Mouse (Mus musculus): ENCODE measurements around the gene Tubgcp6. TPM values are rescaled to one million over a fixed set of nuclear protein-coding genes. Genes with fewer than 3 reads are reported as not detected.

Tubgcp6 gene
- polyA plus RNA-seq, 1 experiment from 2014 or later, result 16.0 TPM

DNA sequence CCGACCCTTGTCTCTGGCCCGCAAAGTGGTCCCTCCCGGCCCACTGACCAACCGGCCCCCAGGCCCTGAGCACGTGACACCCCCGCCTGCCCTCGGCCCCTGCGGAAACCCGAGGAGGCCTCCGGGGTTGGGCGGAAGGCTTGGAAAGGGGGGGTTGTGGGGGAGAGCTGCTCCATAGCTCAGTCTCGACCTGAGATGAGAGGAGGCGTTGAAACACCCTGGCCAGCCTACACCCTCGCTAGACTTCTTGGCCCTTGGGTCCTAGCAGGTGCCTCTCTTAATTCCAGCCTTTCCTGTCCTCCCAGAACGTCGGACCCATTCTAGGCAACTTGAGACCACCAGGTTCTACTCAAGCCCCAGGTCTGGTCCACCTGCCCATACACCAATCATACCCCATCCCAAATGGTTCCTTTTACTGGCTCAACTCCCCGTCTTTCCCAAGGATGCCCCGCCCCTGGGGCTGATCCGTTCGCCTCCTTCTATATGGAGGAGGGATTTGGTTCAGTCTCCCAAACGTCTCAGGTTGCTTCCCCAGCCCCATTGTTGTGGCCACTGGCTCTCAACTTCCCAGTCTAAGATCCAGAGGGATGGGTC, 17.8 kb upstream of the Tubgcp6 start, which contains the start of gene Mapk12:
Gene Mapk12 (minus strand): TSS at position 45 of the 594 bp plus-strand sequence.
- Histone ChIP-seq H3K9ac (peak within 1 kb of the TSS; percentile 56), H3K9me3 (replicated peaks) (no peaks in the 10 kb centered on the region), H3K4me1 (peaks cover 42% of the 10 kb centered on the region), H3K4me3 (replicated peaks) (peak within 1 kb of the TSS; percentile 61), H3K27me3 (peaks cover 56% of the 10 kb centered on the region), H3K36me3 (0 out of 2 replicates have a peak, but pooled peaks cover 4% of the 10 kb centered on the region), H3K27ac (peak within 1 kb of the TSS; percentile 75), H3K4me2 (peak within 1 kb of the TSS; percentile 97)
- under 1% methylated on average over 21 of the region's 21 CpGs for WGBS
- peak; percentile 82 for ATAC-seq (replicated peaks; ENCODE audit: low FRiP score)

DNA sequence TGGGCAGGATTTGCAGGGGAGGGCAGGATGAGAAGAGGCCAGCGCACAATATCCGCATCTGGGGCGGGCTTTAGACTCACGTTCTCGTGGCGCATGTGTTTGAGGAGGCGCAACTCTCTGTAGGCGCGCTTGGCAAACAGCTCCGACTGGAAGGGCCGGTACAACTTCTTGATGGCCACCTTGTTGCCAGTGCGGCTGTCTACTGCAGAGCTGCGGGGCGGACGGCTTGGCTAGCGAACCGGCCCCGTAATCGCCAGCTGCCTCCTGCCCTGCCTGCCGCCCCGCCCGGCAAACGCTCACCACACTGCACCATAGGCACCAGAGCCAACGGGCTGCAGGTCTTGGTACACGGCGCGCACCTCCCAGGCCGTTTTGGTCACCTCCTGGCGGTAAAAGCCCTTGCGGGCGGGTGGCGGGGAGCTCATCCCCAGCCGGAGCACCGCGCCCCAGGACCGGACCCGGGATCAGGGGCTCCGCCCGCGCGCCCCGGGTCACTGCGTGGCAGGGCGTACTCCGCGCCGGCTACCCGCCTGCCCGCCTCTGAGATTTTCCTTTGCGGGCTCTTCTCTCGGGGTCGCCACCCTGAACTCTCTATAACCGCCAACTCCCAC, 17.2 kb upstream of the Tubgcp6 start:
- peak; percentile 30; the same call in 1 of the 2 replicates for ATAC-seq (replicated peaks; ENCODE audit: low FRiP score)
- peak overlapping the region; percentile 56 for H3K9ac ChIP-seq
- H3K27ac ChIP-seq, result peak overlapping the region; percentile 75

DNA sequence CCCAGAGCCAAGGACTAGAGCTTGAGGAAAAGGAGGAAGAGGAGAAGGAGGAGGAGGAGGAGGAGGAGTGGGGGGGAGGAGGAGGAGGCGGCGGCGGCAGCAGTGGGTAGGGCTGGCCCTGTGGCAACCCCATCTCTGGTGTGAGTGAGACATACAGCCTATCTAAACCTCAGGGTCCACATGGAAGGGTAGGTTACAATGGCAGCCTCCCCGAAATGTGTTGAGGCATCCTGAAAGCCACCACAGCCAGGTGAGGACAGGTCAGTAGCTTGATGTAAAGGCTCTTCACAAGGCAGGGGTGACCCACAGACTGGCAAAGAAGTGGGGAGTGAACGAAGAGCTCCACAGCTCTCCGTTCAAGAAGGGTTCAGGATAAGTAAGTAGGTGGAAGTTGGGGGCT, 15.6 kb upstream of the Tubgcp6 start:
- H3K36me3 ChIP-seq, result no peaks in the 10 kb centered on the region
- WGBS, result 87% methylated on average over 6 of the region's 6 CpGs
- H3K9me3 ChIP-seq (replicated peaks), result no peaks in the 10 kb centered on the region
- H3K4me3 ChIP-seq (replicated peaks), result no peak overlapping the region
- ATAC-seq (replicated peaks; ENCODE audit: low FRiP score), result no peak
- H3K4me2 ChIP-seq, result no peak overlapping the region
- H3K27me3 ChIP-seq, result peaks cover 40% of the 10 kb centered on the region
- peaks cover 42% of the 10 kb centered on the region for H3K4me1 ChIP-seq
- H3K27ac ChIP-seq, result no peak overlapping the region
- H3K9ac ChIP-seq, result no peak overlapping the region

More for the DNA sequence above, 17.2 kb upstream of the Tubgcp6 start:
- Histone ChIP-seq H3K9me3 (replicated peaks) (no peaks in the 10 kb centered on the region), H3K4me2 (peak overlapping the region; percentile 97), H3K36me3 (no peaks in the 10 kb centered on the region), H3K27me3 (peaks cover 50% of the 10 kb centered on the region), H3K4me3 (replicated peaks) (peak overlapping the region; percentile 61), H3K4me1 (peaks cover 42% of the 10 kb centered on the region)
- under 1% methylated on average over 53 of the region's 53 CpGs for WGBS

DNA sequence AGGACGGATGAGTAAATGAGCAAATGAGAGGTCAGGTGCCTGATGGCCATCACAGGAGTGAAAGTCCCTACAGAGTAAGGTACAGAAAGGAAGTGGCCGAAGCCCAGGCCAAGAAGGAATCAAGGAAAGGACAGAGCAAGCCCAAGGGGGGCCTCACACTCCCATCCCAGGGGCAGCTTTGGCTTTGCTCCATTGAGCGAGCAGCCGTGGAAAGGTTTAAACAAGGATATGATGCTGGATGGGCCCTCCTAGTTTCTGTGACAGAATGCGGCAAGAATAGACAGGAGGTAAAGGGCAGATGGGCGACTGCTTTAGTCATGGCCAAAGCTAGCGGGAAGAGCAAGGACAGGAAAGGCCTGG, 15.1 kb upstream of the Tubgcp6 start:
- Histone ChIP-seq H3K27me3 (peaks cover 40% of the 10 kb centered on the region), H3K27ac (no peak overlapping the region), H3K36me3 (no peaks in the 10 kb centered on the region), H3K9ac (no peak overlapping the region), H3K4me1 (peaks cover 41% of the 10 kb centered on the region), H3K9me3 (replicated peaks) (no peaks in the 10 kb centered on the region), H3K4me2 (no peak overlapping the region), H3K4me3 (replicated peaks) (no peak overlapping the region)
- 69% methylated on average over 7 of the region's 7 CpGs for WGBS
- no peak for ATAC-seq (replicated peaks; ENCODE audit: low FRiP score)

DNA sequence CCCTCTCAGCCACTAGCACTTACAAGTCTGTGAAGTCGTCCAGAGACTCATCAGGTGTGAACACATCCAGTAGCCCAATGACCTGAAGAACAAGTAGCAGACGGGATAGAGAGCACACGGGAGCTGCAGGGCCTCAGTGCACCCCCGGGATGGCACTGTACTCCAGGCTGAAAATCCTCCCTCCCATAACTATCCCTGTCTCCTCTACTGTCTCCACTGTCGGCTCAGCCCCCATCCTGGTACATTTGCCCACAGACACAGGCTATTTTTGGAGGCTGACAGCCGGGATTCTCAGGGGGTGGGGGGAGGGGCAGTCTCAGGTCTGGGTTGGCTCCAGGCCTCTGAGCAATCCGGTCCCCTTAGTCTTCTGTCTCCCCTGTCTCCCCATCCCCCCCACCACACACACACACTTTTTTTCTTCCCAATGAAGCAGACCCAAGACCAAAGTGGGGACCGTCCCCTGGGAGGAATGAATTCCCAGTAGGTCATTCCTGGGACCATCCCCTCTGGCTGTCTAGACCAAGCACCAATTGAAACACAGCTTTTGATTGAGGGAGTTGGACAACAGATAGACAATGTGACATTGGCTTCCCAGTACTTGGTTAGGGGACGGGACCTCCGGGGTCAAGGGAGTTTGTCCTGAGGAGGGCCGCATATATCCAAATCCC, 14.6 kb upstream of the Tubgcp6 start:
- Histone ChIP-seq H3K4me1 (peaks cover 36% of the 10 kb centered on the region), H3K9me3 (replicated peaks) (no peaks in the 10 kb centered on the region), H3K27ac (no peak overlapping the region), H3K4me2 (no peak overlapping the region), H3K9ac (no peak overlapping the region), H3K36me3 (no peaks in the 10 kb centered on the region), H3K4me3 (replicated peaks) (no peak overlapping the region), H3K27me3 (peaks cover 37% of the 10 kb centered on the region)
- WGBS, result 66% methylated on average over 11 of the region's 11 CpGs
- ATAC-seq (replicated peaks; ENCODE audit: low FRiP score), result no peak

DNA sequence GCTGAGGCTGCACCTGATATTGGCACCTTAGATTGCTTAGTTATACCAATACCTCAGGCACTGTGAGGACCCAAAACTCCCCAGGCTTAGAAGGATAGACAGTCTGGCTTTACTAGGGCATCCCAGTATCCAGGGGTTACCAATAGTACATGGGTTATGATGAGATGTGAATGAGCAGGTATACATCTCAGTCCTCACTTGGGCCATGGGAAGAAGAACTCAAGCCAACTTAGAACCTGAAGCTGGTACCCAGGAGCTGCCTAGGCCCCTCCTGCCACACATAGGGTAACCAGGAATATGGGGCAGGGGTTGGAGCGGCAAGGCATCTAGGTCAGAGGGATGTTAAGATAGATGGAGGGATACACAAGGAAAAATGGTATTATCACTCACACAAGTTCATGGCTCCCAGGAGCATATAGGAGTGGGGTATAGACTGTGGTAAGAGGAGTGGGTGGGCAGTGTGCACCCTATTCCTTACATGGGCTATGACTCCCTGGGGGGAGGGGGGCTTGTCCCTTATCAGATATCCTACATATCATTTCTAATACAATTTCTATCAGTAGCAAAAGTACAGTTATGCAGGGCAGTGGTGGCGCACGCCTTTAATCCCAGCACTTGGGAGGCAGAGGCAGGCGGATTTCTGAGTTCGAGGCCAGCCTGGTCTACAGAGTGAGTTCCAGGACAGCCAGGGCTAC, 13.7 kb upstream of the Tubgcp6 start:
- no peak overlapping the region for H3K4me2 ChIP-seq
- no peak overlapping the region for H3K9ac ChIP-seq
- ATAC-seq (replicated peaks; ENCODE audit: low FRiP score), result no peak
- no peaks in the 10 kb centered on the region for H3K9me3 ChIP-seq (replicated peaks)
- H3K4me3 ChIP-seq (replicated peaks), result no peak overlapping the region
- WGBS, result 92% methylated on average over 5 of the region's 5 CpGs
- H3K27me3 ChIP-seq, result peaks cover 31% of the 10 kb centered on the region
- H3K36me3 ChIP-seq, result peaks cover 3% of the 10 kb centered on the region; the same call in 1 of the 2 replicates
- no peak overlapping the region for H3K27ac ChIP-seq
- H3K4me1 ChIP-seq, result peaks cover 28% of the 10 kb centered on the region

DNA sequence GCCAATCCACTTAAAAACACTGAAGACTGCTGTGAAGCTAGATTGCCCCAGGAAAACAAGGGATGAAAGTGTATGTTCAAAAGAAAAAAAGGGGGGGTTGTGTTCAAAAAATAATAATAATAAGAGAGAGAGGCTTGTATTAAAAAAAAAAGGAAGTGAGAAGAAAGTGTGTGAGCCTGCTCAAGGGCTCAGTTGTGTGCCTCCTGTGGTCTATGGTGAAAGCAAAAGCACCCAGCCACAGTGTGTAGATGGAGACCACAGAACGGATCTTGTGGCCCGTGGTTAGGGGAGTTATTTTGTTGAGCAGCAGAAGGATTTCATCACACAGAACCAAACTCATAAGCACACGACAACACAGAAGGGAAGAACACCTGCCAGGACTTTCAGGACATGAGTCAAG, 8.4 kb upstream of the Tubgcp6 start:
- H3K4me3 ChIP-seq (replicated peaks), result no peak overlapping the region
- H3K9me3 ChIP-seq (replicated peaks), result no peaks in the 10 kb centered on the region
- no peak for ATAC-seq (replicated peaks; ENCODE audit: low FRiP score)
- no peak overlapping the region for H3K27ac ChIP-seq
- peaks cover 3% of the 10 kb centered on the region; the same call in 1 of the 2 replicates for H3K36me3 ChIP-seq
- 93% methylated on average over 3 of the region's 3 CpGs for whole genome bisulfite sequencing
- H3K27me3 ChIP-seq, result no peaks in the 10 kb centered on the region
- H3K9ac ChIP-seq, result no peak overlapping the region
- peaks cover 17% of the 10 kb centered on the region for H3K4me1 ChIP-seq
- no peak overlapping the region for H3K4me2 ChIP-seq

DNA sequence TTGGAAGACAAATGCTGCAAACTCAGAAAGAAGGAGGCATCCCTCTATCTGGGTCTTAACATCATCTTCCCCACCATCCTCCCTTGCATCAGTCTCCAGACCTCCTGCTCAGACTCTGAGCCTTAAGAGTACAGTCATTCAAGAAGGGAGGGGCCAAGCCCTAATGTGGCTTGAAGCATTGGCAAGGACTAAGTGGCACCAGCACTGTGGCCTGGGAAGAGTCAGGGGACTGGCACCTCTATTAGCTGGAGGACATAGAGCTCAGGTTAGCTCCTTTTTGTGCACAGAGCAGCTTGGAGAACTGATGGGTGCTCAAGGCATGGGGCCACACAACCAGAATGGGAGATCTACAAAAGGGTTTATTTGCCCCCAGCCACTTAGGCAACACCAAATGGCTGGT, 7.3 kb upstream of the Tubgcp6 start:
- ATAC-seq (replicated peaks; ENCODE audit: low FRiP score), result no peak
- no peak overlapping the region for H3K27ac ChIP-seq
- no peak overlapping the region for H3K4me3 ChIP-seq (replicated peaks)
- H3K36me3 ChIP-seq, result peaks cover 5% of the 10 kb centered on the region
- no peaks in the 10 kb centered on the region for H3K9me3 ChIP-seq (replicated peaks)
- peaks cover 17% of the 10 kb centered on the region for H3K4me1 ChIP-seq
- H3K4me2 ChIP-seq, result no peak overlapping the region
- H3K9ac ChIP-seq, result no peak overlapping the region
- H3K27me3 ChIP-seq, result no peaks in the 10 kb centered on the region

DNA sequence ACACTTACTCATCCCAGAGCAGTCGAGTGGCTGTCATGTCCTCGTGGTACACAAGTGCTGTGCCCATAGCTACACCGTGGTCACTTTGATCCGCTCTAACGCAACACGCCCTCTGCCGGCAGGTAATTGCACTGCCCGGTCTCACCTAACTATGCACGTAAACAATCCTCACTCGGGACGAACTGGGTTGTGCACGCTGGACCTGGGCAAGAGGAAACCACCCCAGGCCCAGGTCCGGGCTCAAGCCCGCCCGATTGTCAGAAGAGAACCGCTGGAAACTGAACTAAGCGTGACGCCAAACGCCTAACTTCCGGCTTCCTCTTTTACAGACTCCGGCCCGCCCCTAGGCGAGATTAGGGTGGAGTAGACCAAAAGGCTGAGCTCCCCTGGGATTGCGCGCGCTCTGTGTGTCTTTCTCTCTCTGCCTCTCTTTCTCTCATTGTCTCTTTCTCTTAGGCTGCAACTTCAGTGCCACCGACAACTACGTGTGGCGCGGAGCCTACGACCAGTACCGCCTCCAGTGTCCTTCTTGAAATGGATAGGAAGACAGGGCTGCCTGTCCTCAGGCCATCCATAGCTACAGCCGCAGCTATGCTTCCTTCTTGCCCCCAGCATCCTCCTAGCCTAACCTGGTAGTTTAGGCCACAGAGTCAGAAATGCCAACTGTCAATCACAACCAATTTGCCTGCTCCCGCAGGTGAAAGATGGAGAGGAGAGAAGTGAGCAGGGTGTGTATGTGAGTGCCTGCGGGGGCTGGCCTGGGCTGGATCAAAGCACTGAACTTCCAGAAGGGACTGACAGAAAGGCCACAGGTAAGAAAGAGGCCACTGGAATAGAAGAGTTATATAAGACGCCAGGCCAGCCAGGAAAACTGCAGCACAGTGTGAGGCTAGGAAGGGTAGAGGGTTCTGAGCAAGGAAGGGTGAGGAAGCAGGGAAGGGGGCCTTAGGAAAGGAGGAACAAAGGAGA, 5.8 kb upstream of the Tubgcp6 start, which contains the start of gene Hdac10:
Gene Hdac10 (minus strand): TSS at position 319 of the 969 bp plus-strand sequence.
- peaks cover 22% of the 10 kb centered on the region for H3K4me1 ChIP-seq
- peak; percentile 84 for ATAC-seq (replicated peaks; ENCODE audit: low FRiP score)
- H3K36me3 ChIP-seq, result peaks cover 7% of the 10 kb centered on the region
- peak within 1 kb of the TSS; percentile 86 for H3K27ac ChIP-seq
- no peaks in the 10 kb centered on the region for H3K27me3 ChIP-seq
- no peaks in the 10 kb centered on the region for H3K9me3 ChIP-seq (replicated peaks)
- 3% methylated on average over 36 of the region's 36 CpGs for WGBS
- H3K4me2 ChIP-seq, result peak within 1 kb of the TSS; percentile 84
- peak within 1 kb of the TSS; percentile 63 for H3K9ac ChIP-seq
- peak within 1 kb of the TSS; percentile 66 for H3K4me3 ChIP-seq (replicated peaks)

DNA sequence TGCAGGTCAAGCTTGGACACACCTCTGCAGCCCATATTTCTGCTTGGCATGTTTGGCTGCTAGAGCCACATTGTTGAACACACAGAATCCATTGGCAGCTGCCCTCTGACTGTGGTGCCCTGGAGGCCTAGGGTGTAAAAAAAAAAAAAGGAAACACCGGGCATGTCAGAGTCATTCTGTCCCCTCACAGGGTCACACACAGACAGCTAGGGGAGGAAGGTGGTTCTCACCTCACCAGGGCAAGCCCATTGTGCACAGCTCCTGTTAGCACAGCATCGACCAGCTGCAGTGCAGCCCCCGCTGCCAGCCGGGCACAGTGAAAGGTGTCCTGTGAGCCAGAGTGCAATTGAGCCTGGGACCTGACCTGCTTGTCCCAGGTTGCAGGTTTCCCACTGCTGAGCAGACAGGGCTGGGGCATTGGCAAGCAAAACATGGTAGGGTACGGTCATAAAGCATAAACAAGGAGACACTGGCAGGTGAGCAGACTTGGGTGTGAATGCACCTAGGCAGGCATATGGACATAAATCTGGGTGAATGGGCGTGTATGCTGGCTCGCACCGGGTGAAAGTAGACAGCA, 4.5 kb upstream of the Tubgcp6 start:
- H3K27ac ChIP-seq, result no peak overlapping the region
- no peaks in the 10 kb centered on the region for H3K27me3 ChIP-seq
- peak overlapping the region; percentile 63 for H3K9ac ChIP-seq
- peak overlapping the region; percentile 84 for H3K4me2 ChIP-seq
- peaks cover 7% of the 10 kb centered on the region for H3K36me3 ChIP-seq
- H3K4me1 ChIP-seq, result peaks cover 28% of the 10 kb centered on the region
- no peaks in the 10 kb centered on the region for H3K9me3 ChIP-seq (replicated peaks)
- no peak for ATAC-seq (replicated peaks; ENCODE audit: low FRiP score)
- 84% methylated on average over 8 of the region's 8 CpGs for WGBS
- H3K4me3 ChIP-seq (replicated peaks), result peak overlapping the region; percentile 66

DNA sequence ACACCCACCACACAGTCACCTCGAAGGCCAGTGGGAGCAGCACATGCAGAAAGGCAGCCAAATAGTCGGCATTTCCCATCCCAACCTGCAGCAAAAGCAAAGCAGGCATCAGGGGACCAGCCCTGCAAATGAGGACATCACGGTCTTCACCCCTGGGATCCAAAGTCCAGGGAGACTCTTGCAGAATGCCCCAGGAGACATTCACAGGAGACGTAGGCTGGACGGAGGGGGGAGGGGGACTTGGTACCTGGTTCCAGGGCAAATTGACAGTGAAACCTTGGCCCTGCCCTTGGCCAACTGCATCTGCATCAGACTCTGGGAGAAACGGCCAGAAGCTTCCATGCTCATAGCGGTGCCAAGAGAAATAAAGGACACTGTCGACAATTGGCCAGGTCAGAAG, 3.7 kb upstream of the Tubgcp6 start:
- H3K4me2 ChIP-seq, result no peak overlapping the region
- no peaks in the 10 kb centered on the region for H3K9me3 ChIP-seq (replicated peaks)
- H3K4me1 ChIP-seq, result peaks cover 36% of the 10 kb centered on the region
- no peak overlapping the region for H3K9ac ChIP-seq
- peaks cover 4% of the 10 kb centered on the region; the same call in 1 of the 2 replicates for H3K36me3 ChIP-seq
- ATAC-seq (replicated peaks; ENCODE audit: low FRiP score), result no peak
- H3K27me3 ChIP-seq, result no peaks in the 10 kb centered on the region
- no peak overlapping the region for H3K27ac ChIP-seq
- 88% methylated on average over 8 of the region's 8 CpGs for WGBS
- H3K4me3 ChIP-seq (replicated peaks), result no peak overlapping the region
